Mouse (Mus musculus) splenic B cell, adult 2 months (primary cell): ENCODE measurements around the gene Cdiptos.

ENCODE experiments used
- DNase-seq: peaks from one replicate; pipeline ENCODE4 v3.0.0-alpha.2; 2011; ENCODE audit warnings: low read depth, low spot score
- H3K27me3 ChIP-seq: 2 replicates; pipeline ENCODE4 v1.6.1; 2012; ENCODE audit warnings: mild to moderate bottlenecking, low read length, moderate library complexity, mixed read lengths; ENCODE audit not compliant: control insufficient read depth, poor library complexity, insufficient read depth, severe bottlenecking
- H3K36me3 ChIP-seq: 2 replicates; pipeline ENCODE4 v1.6.1; 2012; ENCODE audit warnings: mild to moderate bottlenecking, low read length, moderate library complexity, mixed read lengths; ENCODE audit not compliant: control insufficient read depth, poor library complexity, insufficient read depth, severe bottlenecking

Gene Cdiptos

GRCm38 (mm10) chr7:127017950-127018345, 42.0 kb upstream of the Cdiptos start:
- DNase-seq = no peak
- Histone ChIP-seq H3K36me3 (no peaks in the 10 kb centered on the region; the same call in 1 of the 2 replicates), H3K27me3 (no peaks in the 10 kb centered on the region)

- no peaks in the 10 kb centered on the region; the same call in 1 of the 2 replicates for H3K36me3 ChIP-seq
- peak; percentile 100 for DNase-seq
- H3K27me3 ChIP-seq = no peaks in the 10 kb centered on the region
Measured at GRCm38 (mm10) chr7:127016971-127017949, 41.4 kb upstream of the Cdiptos start, which contains the start of gene Pagr1a. Gene Pagr1a (minus strand): TSS chr7:127017352.

- Histone ChIP-seq H3K36me3 (no peaks in the 10 kb centered on the region; the same call in 1 of the 2 replicates), H3K27me3 (no peaks in the 10 kb centered on the region)
- no peak for DNase-seq
Measured at GRCm38 (mm10) chr7:127016486-127016938, 40.6 kb upstream of the Cdiptos start.

GRCm38 (mm10) chr7:127016481-127016485, 40.4 kb upstream of the Cdiptos start, which contains the start of gene Pagr1b:
Gene Pagr1b (minus strand): TSS chr7:127016484.
- Histone ChIP-seq H3K27me3 (no peaks in the 10 kb centered on the region), H3K36me3 (no peaks in the 10 kb centered on the region; the same call in 1 of the 2 replicates)
- DNase-seq = no peak

GRCm38 (mm10) chr7:127016081-127016480, 40.2 kb upstream of the Cdiptos start:
- peak; percentile 46 for DNase-seq
- Histone ChIP-seq H3K36me3 (no peaks in the 10 kb centered on the region; the same call in 1 of the 2 replicates), H3K27me3 (no peaks in the 10 kb centered on the region)

GRCm38 (mm10) chr7:127014993-127015392, 39.1 kb upstream of the Cdiptos start:
- Histone ChIP-seq H3K27me3 (no peaks in the 10 kb centered on the region), H3K36me3 (no peaks in the 10 kb centered on the region; the same call in 1 of the 2 replicates)
- no peak for DNase-seq

GRCm38 (mm10) chr7:127014320-127014719, 38.4 kb upstream of the Cdiptos start, which contains the start of gene Mvp:
Gene Mvp (minus strand): TSS chr7:127014621.
- peak; percentile 75 for DNase-seq
- Histone ChIP-seq H3K27me3 (no peaks in the 10 kb centered on the region), H3K36me3 (no peaks in the 10 kb centered on the region; the same call in 1 of the 2 replicates)

GRCm38 (mm10) chr7:127013385-127013784, 37.5 kb upstream of the Cdiptos start:
- DNase-seq = no peak
- H3K27me3 ChIP-seq = no peaks in the 10 kb centered on the region
- H3K36me3 ChIP-seq = no peaks in the 10 kb centered on the region; the same call in 1 of the 2 replicates

GRCm38 (mm10) chr7:127012845-127013244, 36.9 kb upstream of the Cdiptos start:
- DNase-seq = no peak
- no peaks in the 10 kb centered on the region; the same call in 1 of the 2 replicates for H3K36me3 ChIP-seq
- H3K27me3 ChIP-seq = no peaks in the 10 kb centered on the region

GRCm38 (mm10) chr7:127012374-127012773, 36.5 kb upstream of the Cdiptos start:
- no peaks in the 10 kb centered on the region; the same call in 1 of the 2 replicates for H3K36me3 ChIP-seq
- no peak for DNase-seq
- no peaks in the 10 kb centered on the region for H3K27me3 ChIP-seq

GRCm38 (mm10) chr7:127011717-127012116, 35.8 kb upstream of the Cdiptos start:
- no peaks in the 10 kb centered on the region; the same call in 1 of the 2 replicates for H3K36me3 ChIP-seq
- no peaks in the 10 kb centered on the region for H3K27me3 ChIP-seq
- no peak for DNase-seq

- no peaks in the 10 kb centered on the region for H3K27me3 ChIP-seq
- no peak for DNase-seq
- no peaks in the 10 kb centered on the region; the same call in 1 of the 2 replicates for H3K36me3 ChIP-seq
Measured at GRCm38 (mm10) chr7:127011051-127011450, 35.2 kb upstream of the Cdiptos start.

- no peaks in the 10 kb centered on the region for H3K36me3 ChIP-seq
- H3K27me3 ChIP-seq = no peaks in the 10 kb centered on the region
- no peak for DNase-seq
Measured at GRCm38 (mm10) chr7:127009307-127010085, 33.6 kb upstream of the Cdiptos start.

GRCm38 (mm10) chr7:127008239-127009019, 32.5 kb upstream of the Cdiptos start:
- peak; percentile 48 for DNase-seq
- Histone ChIP-seq H3K27me3 (no peaks in the 10 kb centered on the region), H3K36me3 (no peaks in the 10 kb centered on the region)
